Mouse (Mus musculus): ENCODE measurements around the gene Ak4. TPM values are rescaled to one million over a fixed set of nuclear protein-coding genes. Genes with fewer than 3 reads are reported as not detected.

Ak4 gene
- polyA plus RNA-seq, 2 experiments: 5.8 to 17.9 TPM

DNA sequence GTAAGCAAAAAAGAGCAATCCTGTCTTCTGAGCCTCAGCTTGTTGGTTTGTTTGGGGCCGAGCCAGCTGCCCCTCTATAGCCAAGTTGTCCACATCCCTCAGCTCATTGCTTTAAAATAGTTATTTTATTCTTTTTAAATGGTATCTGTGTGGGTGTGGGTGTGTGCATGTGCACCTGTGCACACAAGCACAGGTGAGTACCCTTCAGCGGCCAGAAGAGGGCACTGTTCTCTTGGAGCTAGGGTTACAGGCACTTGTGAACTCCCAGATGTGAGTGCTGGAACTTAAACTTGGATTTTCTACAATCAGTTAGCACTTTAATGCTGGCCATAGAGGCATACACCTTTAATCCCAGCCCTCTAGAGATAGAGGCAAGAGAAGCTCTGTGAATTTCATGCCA is 26.8 kb upstream of the Ak4 start:
- no peak overlapping the region for H3K4me3 ChIP-seq (replicated peaks; ENCODE audit: low read length)
- H3K4me2 ChIP-seq (replicated peaks; ENCODE audit: low read depth, low read length, severe bottlenecking): no peak overlapping the region
- no peak for TF ChIP-seq POLR2A (IDR thresholded peaks at IDR 0.05; ENCODE audit: borderline replicate concordance, extremely low read depth, insufficient read depth, insufficient read length)
- DNase-seq (ENCODE audit: low spot score) (no peak), ATAC-seq (ENCODE audit: low FRiP score, low read depth) (no peak)
- peaks cover 5% of the 10 kb centered on the region; the same call in 1 of the 2 replicates for H3K4me1 ChIP-seq (ENCODE audit: control insufficient read depth, insufficient read depth, low read length)
- H3K27ac ChIP-seq (replicated peaks; ENCODE audit: low read depth, low read length): no peak overlapping the region
- no peaks in the 10 kb centered on the region for H3K27me3 ChIP-seq (ENCODE audit: control insufficient read depth, insufficient read depth, low read length)
- 43% methylated on average over 2 of the region's 2 CpGs for WGBS
- no peaks in the 10 kb centered on the region for H3K36me3 ChIP-seq (ENCODE audit: control insufficient read depth, insufficient read depth, low read length)
- H3K9me3 ChIP-seq (ENCODE audit: control insufficient read depth, low read length): no peaks in the 10 kb centered on the region
- H3K9ac ChIP-seq (ENCODE audit: low read depth, low read length, severe bottlenecking): no peak overlapping the region

DNA sequence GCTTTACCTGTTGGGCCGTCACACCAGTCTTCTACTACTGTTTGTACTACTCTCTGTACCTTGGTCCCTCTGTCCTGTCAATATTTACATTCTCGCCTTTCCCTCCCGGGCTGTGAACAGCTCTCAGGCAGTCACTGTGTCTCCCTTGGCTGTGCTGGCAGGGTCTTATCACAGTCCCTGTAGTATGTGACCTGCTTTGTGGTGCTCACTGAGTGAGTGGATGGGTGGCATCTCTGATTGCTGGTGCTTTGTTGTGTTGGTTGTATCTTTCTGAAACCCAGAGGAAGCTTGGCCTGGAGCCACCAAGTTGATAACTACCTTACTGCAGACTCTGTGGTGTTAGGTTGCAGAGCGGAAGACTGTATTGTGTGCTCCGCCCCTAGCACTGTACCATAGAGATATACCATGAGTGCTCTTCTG is 25.8 kb upstream of the Ak4 start:
- Histone ChIP-seq H3K4me2 (replicated peaks; ENCODE audit: low read depth, low read length, severe bottlenecking) (no peak overlapping the region), H3K36me3 (ENCODE audit: control insufficient read depth, insufficient read depth, low read length) (no peaks in the 10 kb centered on the region), H3K4me1 (ENCODE audit: control insufficient read depth, insufficient read depth, low read length) (peaks cover 5% of the 10 kb centered on the region; the same call in 1 of the 2 replicates), H3K9ac (ENCODE audit: low read depth, low read length, severe bottlenecking) (no peak overlapping the region), H3K27ac (replicated peaks; ENCODE audit: low read depth, low read length) (no peak overlapping the region), H3K4me3 (replicated peaks; ENCODE audit: low read length) (no peak overlapping the region), H3K27me3 (ENCODE audit: control insufficient read depth, insufficient read depth, low read length) (no peaks in the 10 kb centered on the region), H3K9me3 (ENCODE audit: control insufficient read depth, low read length) (no peaks in the 10 kb centered on the region)
- 68% methylated on average over 5 of the region's 5 CpGs for WGBS
- no peak for TF ChIP-seq POLR2A (IDR thresholded peaks at IDR 0.05; ENCODE audit: borderline replicate concordance, extremely low read depth, insufficient read depth, insufficient read length)
- DNase-seq (ENCODE audit: low spot score): no peak
- no peak for ATAC-seq (ENCODE audit: low FRiP score, low read depth)

DNA sequence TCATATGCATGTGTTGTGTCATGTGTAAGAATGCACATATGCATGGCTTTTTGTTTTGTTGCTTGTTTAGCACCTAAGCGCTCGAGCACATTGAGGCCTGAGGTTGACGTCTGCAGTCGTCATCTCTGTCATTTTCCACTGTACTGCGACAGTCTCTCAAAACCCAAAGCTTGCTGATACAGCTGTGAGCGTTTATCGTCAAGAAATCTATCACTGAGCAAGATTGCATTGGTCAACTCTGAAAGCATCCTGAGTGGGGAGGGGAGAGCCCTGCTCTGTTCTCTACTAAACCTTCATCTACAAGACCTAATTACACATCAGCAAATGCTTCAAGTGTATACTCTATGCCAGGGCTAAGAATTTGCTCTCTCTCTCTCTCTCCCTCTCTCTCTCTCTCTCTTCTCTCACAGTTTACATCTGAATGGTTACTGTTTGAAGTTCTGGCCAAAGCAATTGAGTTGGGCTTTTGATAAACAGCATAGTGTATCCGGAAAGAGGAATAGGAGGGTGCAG is 24.0 kb upstream of the Ak4 start:
- no peak overlapping the region for H3K4me2 ChIP-seq (replicated peaks; ENCODE audit: low read depth, low read length, severe bottlenecking)
- TF ChIP-seq POLR2A (IDR thresholded peaks at IDR 0.05; ENCODE audit: borderline replicate concordance, extremely low read depth, insufficient read depth, insufficient read length): no peak
- H3K27me3 ChIP-seq (ENCODE audit: control insufficient read depth, insufficient read depth, low read length): no peaks in the 10 kb centered on the region
- H3K9ac ChIP-seq (ENCODE audit: low read depth, low read length, severe bottlenecking): no peak overlapping the region
- no peaks in the 10 kb centered on the region for H3K36me3 ChIP-seq (ENCODE audit: control insufficient read depth, insufficient read depth, low read length)
- ATAC-seq (ENCODE audit: low FRiP score, low read depth) (no peak), DNase-seq (ENCODE audit: low spot score) (no peak)
- H3K4me1 ChIP-seq (ENCODE audit: control insufficient read depth, insufficient read depth, low read length): peaks cover 5% of the 10 kb centered on the region; the same call in 1 of the 2 replicates
- H3K4me3 ChIP-seq (replicated peaks; ENCODE audit: low read length): no peak overlapping the region
- no peaks in the 10 kb centered on the region for H3K9me3 ChIP-seq (ENCODE audit: control insufficient read depth, low read length)
- no peak overlapping the region for H3K27ac ChIP-seq (replicated peaks; ENCODE audit: low read depth, low read length)
- WGBS: 89% methylated on average over 8 of the region's 8 CpGs

DNA sequence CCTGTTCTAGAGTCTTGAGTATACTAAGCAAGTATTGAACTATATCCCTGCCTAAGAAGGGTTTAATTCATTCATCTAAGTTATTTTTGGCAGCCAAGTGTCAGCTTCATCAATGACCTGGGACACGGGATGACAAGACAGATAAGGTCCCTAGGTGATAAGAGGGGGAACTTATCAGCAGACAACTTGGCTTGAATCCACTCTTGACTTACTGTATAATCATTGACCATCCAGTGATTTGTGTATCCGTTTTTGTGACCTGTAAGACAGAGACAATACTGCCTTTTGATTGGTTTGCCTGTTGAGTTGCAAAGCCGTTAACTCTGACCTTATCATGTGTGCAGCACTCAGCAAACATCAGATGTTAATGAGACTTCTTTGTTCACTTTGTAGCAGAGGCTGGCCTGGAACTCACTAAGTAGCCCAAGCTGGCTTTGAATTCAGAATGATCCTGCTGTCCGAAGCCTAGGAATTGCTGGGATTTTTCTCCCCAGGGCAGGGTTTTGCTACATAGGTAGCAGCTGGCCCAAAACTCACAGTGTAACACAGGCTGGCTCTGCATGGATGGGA is 19.0 kb upstream of the Ak4 start:
- ATAC-seq (ENCODE audit: low FRiP score, low read depth) (no peak), DNase-seq (ENCODE audit: low spot score) (no peak)
- Histone ChIP-seq H3K4me3 (replicated peaks; ENCODE audit: low read length) (no peak overlapping the region), H3K4me2 (replicated peaks; ENCODE audit: low read depth, low read length, severe bottlenecking) (no peak overlapping the region), H3K27ac (replicated peaks; ENCODE audit: low read depth, low read length) (no peak overlapping the region), H3K27me3 (ENCODE audit: control insufficient read depth, insufficient read depth, low read length) (no peaks in the 10 kb centered on the region), H3K9me3 (ENCODE audit: control insufficient read depth, low read length) (no peaks in the 10 kb centered on the region), H3K9ac (ENCODE audit: low read depth, low read length, severe bottlenecking) (no peak overlapping the region), H3K4me1 (ENCODE audit: control insufficient read depth, insufficient read depth, low read length) (peaks cover 15% of the 10 kb centered on the region), H3K36me3 (ENCODE audit: control insufficient read depth, insufficient read depth, low read length) (no peaks in the 10 kb centered on the region)
- WGBS: 89% methylated on average over 4 of the region's 4 CpGs
- no peak for TF ChIP-seq POLR2A (IDR thresholded peaks at IDR 0.05; ENCODE audit: borderline replicate concordance, extremely low read depth, insufficient read depth, insufficient read length)

GRCm38 (mm10) chr4:101401945-101402344 is 17.1 kb upstream of the Ak4 start:
- Histone ChIP-seq H3K27ac (replicated peaks; ENCODE audit: low read depth, low read length) (no peak overlapping the region), H3K4me2 (replicated peaks; ENCODE audit: low read depth, low read length, severe bottlenecking) (no peak overlapping the region), H3K4me1 (ENCODE audit: control insufficient read depth, insufficient read depth, low read length) (peaks cover 11% of the 10 kb centered on the region), H3K9me3 (ENCODE audit: control insufficient read depth, low read length) (no peaks in the 10 kb centered on the region), H3K4me3 (replicated peaks; ENCODE audit: low read length) (no peak overlapping the region), H3K27me3 (ENCODE audit: control insufficient read depth, insufficient read depth, low read length) (no peaks in the 10 kb centered on the region), H3K36me3 (ENCODE audit: control insufficient read depth, insufficient read depth, low read length) (no peaks in the 10 kb centered on the region), H3K9ac (ENCODE audit: low read depth, low read length, severe bottlenecking) (no peak overlapping the region)
- TF ChIP-seq POLR2A (IDR thresholded peaks at IDR 0.05; ENCODE audit: borderline replicate concordance, extremely low read depth, insufficient read depth, insufficient read length): no peak
- ATAC-seq (ENCODE audit: low FRiP score, low read depth) (no peak), DNase-seq (ENCODE audit: low spot score) (no peak)
- WGBS: 71% methylated on average over 1 of the region's 1 CpGs

Measured in limb, embryonic 14.5 days (tissue).